Mouse (Mus musculus) right cerebral cortex, postnatal 10 days (tissue): Measurements from ENCODE around the gene Pcmt1.

Experiments used
- DNase-seq, 2 experiments: peaks; one replicate each; pipeline ENCODE4 v3.0.0; 2021; ENCODE audit warnings: low spot score in 2 of 2

Pcmt1 gene

DNA sequence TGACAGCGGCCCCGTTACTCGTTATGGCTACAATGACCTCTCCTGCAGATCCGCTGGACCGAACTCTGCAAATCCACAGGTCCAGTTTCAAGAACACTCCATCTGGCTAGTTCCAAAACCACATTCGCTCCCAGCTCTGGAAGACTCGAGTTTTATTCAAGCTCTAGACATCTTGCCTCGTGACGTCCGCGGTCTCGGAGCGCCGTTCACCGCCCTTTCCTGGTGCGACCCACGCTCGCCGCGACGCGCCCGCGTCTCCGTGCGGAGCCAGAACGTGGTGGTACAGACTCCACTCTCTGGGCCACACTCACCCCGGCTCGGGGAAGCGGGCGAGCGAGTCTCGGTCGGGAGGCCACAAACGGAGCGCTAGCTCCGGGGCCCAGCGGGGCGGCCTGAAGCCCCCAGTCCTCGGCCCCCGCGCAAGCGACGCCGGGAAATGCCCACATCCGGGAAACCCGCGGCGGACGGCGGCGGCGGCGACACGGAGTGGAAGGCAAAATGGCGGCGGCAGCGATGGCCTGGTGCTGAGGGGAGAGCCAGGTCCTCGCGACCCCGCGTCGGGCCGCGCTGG lies at the start of gene Pcmt1, which contains the start of gene Lats1:
Gene Pcmt1, minus strand, starts transcription at position 406 of the 571 bp plus-strand sequence.
Gene Lats1, plus strand, starts transcription at position 484 of the 571 bp plus-strand sequence.
- DNase-seq = peak; percentile 90 to 93

DNA sequence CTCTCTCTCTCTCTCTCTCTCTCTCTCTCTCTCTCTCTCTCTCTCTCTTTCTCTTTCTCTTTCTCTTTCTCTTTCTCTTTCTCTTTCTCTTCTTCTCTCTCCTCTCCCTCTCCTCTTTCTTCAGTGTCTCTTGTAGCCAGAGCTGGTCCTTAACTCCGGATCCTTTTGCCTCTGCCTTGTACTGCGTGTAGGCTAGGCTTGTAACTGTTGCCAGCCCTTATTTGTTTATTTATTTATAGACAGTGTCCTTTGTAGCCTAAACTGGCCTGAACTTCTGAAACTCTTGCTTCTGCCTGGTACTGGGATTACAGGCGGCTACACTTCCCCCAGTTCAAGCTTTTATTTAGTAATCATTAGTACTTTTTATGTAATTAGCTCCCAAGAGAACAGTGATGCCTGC lies 46.1 kb upstream of the Pcmt1 start:
- no peak for DNase-seq

DNA sequence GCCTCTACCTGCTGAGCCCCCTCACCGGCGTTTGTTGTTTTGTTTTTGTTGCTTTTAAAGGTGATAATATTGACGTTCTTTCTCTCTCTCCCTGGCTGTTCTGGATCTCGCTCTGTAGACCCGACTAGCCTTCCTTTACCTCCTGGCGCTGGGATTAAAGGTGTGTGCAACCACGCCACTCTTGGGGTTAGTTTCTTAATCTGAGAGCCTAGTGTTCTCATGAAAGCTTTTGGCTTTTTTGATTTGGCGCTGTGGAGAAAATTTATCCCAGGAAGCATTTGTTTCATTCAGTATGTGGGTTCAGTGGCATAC lies 45.5 kb upstream of the Pcmt1 start:
- no peak for DNase-seq

DNA sequence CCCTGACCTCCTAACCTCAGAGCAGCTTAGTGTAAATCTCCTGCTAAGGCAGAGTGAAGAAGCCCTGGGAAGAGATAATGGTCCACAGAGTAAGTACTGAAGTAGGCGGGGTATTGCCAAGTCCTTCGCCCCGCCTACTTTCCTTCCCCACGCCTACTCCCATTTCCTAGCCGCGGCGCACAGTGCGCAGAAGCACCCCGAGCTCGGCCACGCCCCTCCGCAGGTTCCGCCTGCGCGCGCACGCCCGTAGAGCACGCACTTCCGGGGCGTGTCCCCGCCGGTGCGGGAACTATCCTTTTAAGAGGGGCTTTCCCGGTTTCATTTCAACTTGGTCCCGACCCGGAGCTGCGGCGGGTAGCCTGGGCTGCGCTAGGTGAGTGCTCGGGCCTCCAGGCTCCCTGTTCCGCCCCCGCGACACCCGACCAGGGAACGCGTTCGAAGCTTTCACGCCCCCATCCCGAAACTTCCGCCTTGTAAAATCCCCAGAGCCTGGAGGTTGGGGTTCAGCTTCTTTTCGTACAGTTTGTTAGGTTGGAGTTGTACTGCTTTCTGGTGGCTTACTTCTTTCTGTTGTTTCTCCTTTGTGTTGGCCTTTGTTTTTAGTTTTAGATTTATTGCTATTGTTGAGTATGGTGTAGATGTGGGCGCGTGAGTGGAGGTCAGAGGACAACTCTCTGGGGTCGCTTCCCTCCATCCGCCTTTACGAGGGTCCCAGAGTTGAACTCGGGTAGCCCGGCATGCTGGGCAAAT lies 45.0 kb upstream of the Pcmt1 start, which contains the start of gene Katna1:
Gene Katna1, plus strand, starts transcription at position 250 of the 750 bp plus-strand sequence.
- peak; percentile 94 to 95 for DNase-seq

DNA sequence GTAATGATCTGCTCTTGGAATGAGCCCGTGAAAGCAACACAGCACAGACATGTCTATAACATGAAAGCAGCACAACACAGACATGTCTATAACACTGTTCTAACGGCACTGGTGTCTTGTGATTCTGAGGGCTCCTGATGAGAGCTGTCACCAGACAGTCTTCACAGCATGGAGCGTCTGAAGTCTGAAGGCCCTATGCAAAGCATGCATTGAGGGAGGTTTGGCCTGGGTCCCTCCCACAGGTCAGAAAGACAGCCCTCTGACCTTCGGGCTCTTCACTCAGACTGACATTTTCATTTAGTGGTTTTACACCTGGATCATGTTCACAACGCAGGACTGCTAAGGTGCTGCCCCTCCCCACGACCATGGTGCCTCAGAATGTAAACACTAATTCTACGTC lies 34.1 kb upstream of the Pcmt1 start:
- no peak for DNase-seq

DNA sequence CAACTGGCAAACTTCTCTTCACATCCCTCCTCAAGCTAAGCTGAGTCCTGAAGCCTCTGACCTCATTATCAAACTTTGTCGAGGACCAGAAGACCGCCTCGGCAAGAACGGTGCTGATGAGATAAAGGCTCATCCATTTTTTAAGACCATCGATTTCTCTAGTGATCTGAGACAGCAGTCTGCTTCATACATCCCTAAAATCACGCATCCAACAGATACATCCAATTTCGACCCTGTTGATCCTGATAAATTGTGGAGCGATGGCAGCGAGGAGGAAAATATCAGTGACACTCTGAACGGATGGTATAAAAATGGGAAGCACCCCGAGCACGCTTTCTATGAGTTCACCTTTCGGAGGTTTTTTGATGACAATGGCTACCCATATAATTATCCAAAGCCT lies 31.6 kb upstream of the Pcmt1 start:
- no peak for DNase-seq

DNA sequence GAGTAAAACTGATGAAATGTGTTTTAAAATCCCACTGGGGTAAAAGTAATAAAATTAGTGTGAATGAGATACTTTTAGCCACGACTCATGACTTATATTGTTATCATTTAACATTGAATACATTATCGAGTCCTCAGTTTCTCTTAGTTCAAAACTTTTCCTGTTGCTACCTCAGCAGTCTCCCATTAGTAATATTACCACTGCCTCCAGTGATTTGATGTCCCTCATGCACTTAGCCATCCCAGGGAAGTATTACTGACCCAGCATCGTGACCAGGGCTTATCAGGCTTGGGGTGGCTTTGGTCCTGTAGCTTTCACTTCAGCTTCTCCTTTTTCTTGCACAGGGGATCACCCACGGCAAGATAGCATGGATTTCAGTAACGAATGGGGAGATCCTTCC lies 29.2 kb upstream of the Pcmt1 start:
- no peak for DNase-seq

DNA sequence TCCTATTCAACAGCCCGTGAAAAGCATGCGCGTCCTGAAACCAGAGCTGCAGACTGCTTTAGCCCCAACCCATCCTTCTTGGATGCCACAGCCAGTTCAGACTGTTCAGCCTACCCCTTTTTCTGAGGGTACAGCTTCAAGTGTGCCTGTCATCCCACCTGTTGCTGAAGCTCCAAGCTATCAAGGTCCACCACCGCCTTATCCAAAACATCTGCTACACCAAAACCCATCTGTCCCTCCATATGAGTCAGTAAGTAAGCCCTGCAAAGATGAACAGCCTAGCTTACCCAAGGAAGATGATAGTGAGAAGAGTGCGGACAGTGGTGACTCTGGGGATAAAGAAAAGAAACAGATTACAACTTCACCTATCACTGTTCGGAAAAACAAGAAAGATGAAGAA lies 21.6 kb upstream of the Pcmt1 start:
- no peak for DNase-seq

DNA sequence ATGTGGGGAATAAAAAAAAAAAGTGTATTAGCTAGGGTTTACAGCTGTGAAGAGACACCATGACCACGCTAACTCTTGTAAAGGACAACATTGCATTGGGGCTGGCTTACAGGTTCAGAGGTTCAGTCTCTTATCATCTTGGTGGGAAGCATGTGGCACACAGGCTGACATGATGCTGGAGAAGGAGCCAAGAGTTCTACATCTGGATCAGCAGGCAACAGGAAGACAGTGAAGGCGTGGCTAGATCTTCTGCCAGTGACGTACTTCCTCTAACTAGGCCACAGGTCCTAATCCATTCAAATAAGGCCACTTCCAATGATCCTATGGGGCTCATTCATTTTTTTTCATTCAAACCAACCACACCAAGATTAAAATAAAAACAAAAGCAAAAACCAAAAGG lies 19.2 kb upstream of the Pcmt1 start:
- DNase-seq = no peak

DNA sequence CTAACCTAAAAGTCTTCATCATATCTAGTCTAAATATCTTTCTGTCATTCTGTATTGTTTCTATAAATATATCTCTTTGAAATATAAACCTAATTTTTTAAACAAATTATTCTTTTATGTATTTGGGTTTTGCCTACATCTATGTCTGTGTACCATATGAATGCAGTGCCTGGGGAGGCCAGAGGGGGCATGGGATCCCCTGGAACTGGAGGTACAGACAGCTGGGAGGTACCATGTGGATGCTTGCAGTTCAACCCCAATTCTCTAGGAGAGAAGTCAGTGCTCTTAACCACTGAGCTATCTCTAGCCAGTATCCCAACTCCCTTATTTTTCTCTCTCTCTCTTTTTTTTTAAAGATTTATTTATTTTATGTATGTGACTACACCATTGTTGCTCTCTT lies 14.3 kb upstream of the Pcmt1 start:
- no peak for DNase-seq

DNA sequence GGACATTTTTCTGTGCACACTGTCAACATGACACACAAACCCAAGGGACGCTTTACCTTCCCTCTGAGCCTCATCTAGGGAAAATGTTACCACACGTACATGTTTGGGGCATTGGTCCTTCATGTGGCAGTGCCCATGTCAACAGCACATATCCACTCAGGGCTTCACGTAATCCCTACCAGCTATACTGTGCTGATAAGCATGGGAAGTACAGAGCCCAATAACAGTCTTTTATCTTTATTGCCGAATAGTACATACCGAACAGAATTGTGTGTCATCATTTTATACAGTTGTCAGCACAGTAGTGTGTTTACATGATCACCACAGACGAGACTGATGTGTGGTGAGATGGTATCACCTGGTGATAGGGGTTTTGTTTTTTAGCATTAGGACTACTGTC lies 6.0 kb upstream of the Pcmt1 start:
- DNase-seq = no peak

DNA sequence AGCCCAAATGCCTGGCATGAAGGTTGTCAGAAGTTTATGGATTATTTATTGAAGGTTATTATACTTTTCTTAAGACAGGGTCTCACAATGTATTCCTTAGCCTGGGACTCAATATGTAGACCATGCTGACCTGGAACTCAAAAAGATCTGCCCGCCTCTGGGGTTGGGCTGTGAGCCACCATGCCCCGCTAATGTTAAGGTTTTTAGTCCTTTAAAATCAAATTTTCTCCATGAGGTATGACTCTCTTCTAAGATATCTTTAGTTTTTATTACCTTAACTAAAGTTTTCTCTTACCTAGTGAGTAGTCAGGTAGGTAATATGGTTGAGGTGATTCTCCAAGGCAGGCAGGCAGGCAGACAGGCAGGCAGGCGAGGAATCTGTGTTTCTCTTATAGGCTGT lies 1.3 kb upstream of the Pcmt1 start:
- no peak for DNase-seq

DNA sequence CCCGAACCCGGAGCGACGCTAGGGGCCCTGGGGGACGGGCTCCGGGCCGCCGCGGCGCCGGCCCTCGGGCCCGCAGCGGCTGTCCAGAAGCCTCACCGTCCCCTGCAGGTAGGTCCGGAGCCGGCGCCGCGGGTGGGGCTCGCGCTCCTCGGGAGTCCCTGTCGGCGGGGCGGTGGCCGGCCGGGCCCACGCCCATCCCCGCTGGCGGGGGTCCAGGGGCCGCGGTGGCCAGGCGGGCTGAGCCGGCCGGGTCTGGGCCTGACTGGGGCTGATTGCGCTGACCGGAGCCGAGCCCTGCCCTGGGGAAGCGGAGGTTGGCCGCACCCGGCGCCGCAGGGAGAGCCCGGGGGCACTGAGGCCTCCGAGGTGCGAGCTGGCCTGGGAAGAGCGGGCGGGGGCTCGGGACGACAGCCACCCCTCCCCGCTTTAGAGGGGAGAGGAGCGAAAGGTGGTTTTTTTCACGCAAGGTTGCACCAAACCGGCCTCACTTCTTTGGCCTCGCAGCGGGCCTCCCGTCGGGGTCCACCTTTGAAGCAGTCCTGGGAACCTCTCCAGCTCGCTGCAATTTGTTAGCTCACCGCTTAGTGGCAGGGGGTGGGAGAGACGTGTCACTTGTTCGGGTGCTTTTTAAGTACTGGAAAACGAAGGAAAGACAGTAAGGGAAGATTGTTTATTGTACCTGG lies 548 bp upstream of the Pcmt1 start:
- DNase-seq = peak; percentile 72 to 80

DNA sequence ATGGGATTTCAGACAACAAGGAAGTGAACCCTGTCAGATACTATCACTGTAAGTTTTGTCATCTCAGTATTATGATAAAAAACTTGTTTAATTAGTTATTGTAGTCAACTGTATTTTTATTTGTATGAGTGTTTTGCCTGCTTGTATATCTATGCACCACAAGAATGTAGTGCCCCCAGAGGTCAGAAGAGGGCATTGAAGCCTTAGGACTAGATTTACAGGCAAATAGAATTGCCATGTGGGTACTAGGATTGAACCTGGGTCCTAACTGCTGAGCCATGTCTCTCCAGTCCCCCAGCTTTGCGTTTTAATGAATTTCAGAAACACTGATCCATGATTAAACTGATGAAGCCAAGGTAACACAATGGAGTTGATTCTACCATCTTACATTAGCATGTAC lies 7.3 kb downstream of the Pcmt1 start:
- no peak for DNase-seq

DNA sequence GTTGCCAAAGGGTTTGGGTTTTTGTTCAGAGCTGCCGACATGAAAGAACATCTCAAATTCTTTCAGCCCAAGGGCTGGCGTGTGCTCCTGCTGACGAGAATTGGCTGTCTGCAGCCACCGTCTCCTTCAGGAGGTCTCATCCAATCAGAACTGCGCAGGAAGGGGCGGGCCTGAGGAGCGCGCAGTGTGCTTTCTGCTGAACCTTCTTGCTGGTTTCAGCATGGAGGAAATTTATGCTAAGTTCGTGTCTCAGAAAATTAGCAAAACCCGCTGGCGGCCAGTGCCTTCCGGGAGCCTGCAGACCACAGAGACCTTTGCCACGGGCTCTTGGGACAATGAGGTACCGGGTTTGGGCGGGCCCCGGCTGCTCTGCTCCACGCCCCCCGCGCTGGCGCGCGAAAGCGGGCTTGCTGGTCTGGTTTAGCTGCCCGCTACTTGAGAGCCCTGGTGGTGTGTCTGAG lies 13.6 kb downstream of the Pcmt1 start, which contains the start of gene Nup43:
Gene Nup43, plus strand, starts transcription at position 162 of the 461 bp plus-strand sequence.
- peak; percentile 96 for DNase-seq

DNA sequence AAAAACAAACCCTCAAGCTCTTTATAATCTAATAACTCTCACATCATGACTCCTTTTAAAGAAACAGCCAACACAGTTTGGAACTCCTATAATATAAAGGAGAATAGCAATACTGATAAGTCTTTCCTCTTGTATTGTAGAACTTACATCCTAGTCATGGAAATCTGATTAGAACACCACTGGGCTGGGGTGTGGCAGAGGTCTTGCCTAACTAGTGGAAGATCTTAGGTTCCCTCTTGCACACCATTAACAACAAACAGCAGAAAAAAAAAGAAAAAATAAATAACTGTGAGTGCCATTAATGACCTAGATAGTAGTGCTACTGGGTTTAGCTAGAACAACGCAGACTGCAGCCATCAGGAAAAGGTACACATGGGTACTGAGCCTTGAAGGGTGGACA lies 16.0 kb downstream of the Pcmt1 start:
- DNase-seq = no peak

DNA sequence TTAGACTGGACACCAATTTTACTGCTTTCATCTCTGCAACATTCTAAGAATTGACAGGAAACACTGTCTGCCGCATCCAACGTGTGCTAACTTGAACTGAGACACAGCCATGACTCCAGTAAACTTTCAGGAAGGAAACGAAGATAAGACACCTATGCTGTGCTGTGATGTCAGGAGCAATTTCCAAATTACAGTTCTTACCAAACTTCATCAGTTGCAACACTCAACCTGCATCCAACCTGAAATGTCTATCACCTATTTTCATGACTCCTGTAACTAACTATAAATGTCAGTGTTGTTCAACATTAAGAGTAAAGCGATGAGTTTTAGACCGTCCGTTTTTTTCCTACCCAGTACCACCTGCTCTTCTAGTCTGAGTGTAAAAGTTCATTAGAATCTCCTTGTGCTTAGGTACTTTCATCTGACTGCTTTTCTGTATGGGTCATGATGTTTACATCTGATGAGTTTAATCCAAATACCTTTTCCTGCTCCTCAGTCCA lies 16.9 kb downstream of the Pcmt1 start:
- no peak for DNase-seq

DNA sequence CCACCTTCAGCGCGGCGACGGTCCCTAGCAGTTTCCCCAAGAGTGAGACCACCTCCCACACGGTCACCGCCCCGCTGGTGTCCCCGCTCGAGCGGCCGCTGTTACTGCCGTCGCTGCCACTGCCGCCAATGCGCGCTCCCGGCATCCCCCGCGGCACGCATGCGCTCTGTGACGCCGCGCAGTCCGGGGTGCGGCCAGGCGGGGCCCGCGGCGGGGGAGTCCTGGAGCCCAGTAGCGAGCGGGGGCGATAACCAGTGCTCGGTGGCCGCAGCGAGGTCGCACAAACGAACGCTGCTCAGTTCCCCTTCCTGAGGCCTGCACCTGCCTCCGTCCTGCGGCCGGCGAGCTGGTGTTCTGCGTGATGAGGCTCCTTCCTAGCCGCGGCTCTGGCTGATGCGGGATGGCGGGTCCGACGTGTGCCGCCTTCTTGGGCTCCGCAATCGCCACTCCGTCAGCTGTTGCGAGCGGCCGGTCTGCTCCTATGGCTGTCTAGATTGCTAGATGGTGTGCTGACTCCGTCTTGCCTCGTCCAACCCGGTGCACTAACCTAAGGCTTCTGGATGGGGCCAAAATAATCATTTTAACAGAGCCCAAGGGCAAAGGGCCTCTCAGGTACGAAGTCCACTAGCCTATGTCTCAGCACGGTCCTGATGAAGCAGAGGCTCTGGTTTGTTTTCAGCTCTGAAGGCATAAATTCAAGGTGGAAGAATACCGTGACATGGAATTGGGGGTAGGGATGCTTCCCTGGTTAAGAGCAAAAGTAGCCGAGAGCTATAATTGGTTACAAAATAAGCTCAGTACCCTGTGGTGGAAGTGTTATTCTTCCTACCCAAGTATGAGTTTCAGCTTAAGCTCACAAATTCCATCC lies 17.5 kb downstream of the Pcmt1 start:
- DNase-seq = peak; percentile 93 to 94

DNA sequence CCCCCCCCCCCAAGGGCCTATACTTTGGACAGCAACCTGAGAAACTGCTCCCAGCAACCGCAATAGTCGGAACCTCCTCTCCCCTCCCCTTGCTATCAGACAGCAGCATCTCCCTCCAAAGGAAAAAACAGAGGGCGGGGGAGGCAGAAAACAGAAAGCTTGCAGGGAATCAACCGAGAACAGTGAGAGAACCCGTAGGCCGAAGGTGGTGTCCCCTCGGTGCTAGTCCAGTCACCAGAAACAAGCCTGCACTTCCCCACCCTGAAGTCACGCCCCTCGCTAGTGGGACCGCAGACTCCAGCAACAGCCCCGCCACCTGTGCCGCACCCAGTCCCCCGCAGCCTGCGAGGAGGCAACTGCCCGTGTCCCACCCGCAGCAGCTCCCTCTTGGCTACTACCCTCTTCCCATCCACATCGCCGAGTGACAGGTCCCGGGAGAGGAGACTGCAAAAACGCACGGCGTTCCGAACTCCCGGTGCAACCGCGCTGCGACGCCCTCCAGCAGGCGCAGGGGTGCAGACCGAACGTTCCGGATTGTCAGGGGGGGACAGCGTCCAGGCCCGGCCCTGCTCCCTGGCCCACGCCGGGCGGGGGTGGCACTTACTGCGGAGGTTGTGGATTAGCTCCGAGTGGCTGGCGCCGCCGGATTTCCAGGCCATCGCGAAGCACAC lies 18.3 kb downstream of the Pcmt1 start:
- DNase-seq = no peak

DNA sequence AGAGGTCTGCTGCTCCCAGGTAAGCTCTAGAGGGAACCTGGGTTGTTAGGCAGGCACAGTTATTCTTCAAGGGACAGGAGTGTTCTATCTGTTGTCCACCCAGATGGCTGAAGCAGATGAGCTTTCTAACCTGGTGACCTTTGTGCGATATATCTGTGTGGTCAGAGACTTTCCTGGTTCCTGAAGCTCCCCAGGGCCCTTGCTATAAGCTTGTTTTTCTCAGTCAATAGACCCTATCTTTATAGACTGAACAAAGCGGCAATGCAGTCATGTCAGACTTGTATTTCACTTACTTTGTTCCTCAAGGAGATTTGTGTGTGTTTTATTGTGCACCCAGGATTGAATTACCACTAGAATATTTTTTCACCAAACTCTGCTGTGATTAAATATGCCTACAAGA lies 29.9 kb downstream of the Pcmt1 start:
- DNase-seq = no peak

DNA sequence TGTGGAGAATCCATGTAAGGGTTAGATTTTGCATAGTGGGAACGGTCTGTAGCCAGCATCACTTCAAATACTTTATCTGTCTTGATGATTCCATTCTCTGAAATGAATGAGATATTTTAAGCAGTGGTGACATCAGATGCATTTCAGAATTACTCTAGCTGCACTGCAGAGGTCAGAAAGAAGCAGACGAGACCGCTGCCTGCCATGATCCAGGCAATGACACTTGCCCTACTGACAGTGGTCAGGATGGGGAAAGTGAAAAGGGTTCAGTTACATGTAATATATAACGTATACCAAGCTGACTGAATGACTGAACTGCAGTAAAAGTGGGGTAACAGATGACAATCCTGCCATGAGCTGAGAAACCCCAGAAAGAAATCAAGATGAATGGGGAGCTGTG lies 31.9 kb downstream of the Pcmt1 start:
- no peak for DNase-seq
